Mouse (Mus musculus): ENCODE measurements around the gene Osbpl6.

The Osbpl6 gene

GRCm38 (mm10) chr2:76504989-76505388, 98.7 kb downstream of the Osbpl6 start:
- no peak for DNase-seq

GRCm38 (mm10) chr2:76511281-76511721, 105.0 kb downstream of the Osbpl6 start:
- no peak for DNase-seq

- no peak for DNase-seq
Measured at GRCm38 (mm10) chr2:76512133-76512532, 105.8 kb downstream of the Osbpl6 start.

GRCm38 (mm10) chr2:76512888-76513287, 106.6 kb downstream of the Osbpl6 start:
- no peak for DNase-seq

GRCm38 (mm10) chr2:76513296-76513695, 107.0 kb downstream of the Osbpl6 start:
- DNase-seq: no peak

GRCm38 (mm10) chr2:76517471-76517870, 111.2 kb downstream of the Osbpl6 start:
- no peak for DNase-seq

GRCm38 (mm10) chr2:76518407-76519063, 112.2 kb downstream of the Osbpl6 start:
- no peak for DNase-seq

- no peak for DNase-seq
Measured at GRCm38 (mm10) chr2:76521585-76521984, 115.3 kb downstream of the Osbpl6 start.

- DNase-seq: no peak
Measured at GRCm38 (mm10) chr2:76524451-76524850, 118.1 kb downstream of the Osbpl6 start.

GRCm38 (mm10) chr2:76525645-76526044, 119.3 kb downstream of the Osbpl6 start:
- DNase-seq: no peak

- DNase-seq: no peak
Measured at GRCm38 (mm10) chr2:76532490-76533126, 126.3 kb downstream of the Osbpl6 start.

- DNase-seq: no peak
Measured at GRCm38 (mm10) chr2:76534932-76535331, 128.6 kb downstream of the Osbpl6 start.

- DNase-seq: no peak
Measured at GRCm38 (mm10) chr2:76541900-76542299, 135.6 kb downstream of the Osbpl6 start.

GRCm38 (mm10) chr2:76542921-76543320, 136.6 kb downstream of the Osbpl6 start:
- no peak for DNase-seq

GRCm38 (mm10) chr2:76545539-76545938, 139.2 kb downstream of the Osbpl6 start:
- no peak for DNase-seq

- DNase-seq: no peak
Measured at GRCm38 (mm10) chr2:76548171-76548570, 141.9 kb downstream of the Osbpl6 start.

GRCm38 (mm10) chr2:76548836-76549235, 142.5 kb downstream of the Osbpl6 start:
- no peak for DNase-seq

GRCm38 (mm10) chr2:76549316-76549715, 143.0 kb downstream of the Osbpl6 start:
- DNase-seq: no peak

GRCm38 (mm10) chr2:76555852-76556558, 149.7 kb downstream of the Osbpl6 start:
- DNase-seq: no peak

- no peak for DNase-seq
Measured at GRCm38 (mm10) chr2:76560146-76560545, 153.8 kb downstream of the Osbpl6 start.

- no peak for DNase-seq
Measured at GRCm38 (mm10) chr2:76563862-76564261, 157.6 kb downstream of the Osbpl6 start.

GRCm38 (mm10) chr2:76566933-76567551, 160.7 kb downstream of the Osbpl6 start:
- no peak for DNase-seq

GRCm38 (mm10) chr2:76571543-76571942, 165.2 kb downstream of the Osbpl6 start:
- DNase-seq: no peak

- no peak for DNase-seq
Measured at GRCm38 (mm10) chr2:76578911-76579310, 172.6 kb downstream of the Osbpl6 start.

Measured in B cell, adult 2 months (primary cell).